Mouse (Mus musculus): ENCODE data around the gene Tmem209. TPM values are rescaled to one million over a fixed set of nuclear protein-coding genes. Genes with fewer than 3 reads are reported as not detected.

The Tmem209 gene
- total and polyA plus RNA-seq, 2 experiments from 2014 or later, result 25.0 to 35.3 TPM

DNA sequence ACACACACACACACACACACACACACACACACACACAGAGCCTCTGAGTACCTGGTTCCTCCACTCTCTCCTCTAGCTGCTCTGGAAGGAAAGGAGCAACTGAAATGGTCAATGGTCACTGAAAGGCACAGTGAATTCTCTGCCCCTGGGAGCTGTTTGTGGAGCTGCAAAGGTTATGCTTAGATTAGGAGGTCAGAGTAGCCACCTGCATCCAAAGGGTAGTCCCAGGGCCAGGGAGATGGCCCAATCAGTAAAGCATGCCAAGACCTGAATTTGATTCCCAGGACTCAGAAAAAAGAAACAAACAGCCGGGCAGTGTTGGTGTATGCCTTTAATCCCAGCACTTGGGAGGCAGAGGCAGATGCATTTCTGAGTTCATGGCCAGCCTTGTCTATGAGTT lies 41.5 kb downstream of the Tmem209 start:
- Histone ChIP-seq H3K9me3 (ENCODE audit: low read length) (no peaks in the 10 kb centered on the region), H3K36me3 (ENCODE audit: insufficient read depth, low read length) (no peaks in the 10 kb centered on the region), H3K4me3 (ENCODE audit: low read length) (no peak overlapping the region), H3K9ac (replicated peaks; ENCODE audit: low read length) (no peak overlapping the region), H3K4me2 (ENCODE audit: low read depth, low read length) (no peak overlapping the region), H3K4me1 (ENCODE audit: insufficient read depth, low read length) (peaks cover 12% of the 10 kb centered on the region), H3K27ac (no peak overlapping the region; the same call in 1 of the 2 replicates), H3K27me3 (ENCODE audit: insufficient read depth, low read length) (no peaks in the 10 kb centered on the region)
- no peak for TF ChIP-seq CTCF (IDR thresholded peaks at IDR 0.05; ENCODE audit: low read depth)
- WGBS, result 92% methylated on average over 1 of the region's 1 CpGs
- no peak for DNase-seq (ENCODE audit: low spot score)
- ATAC-seq, result no peak

DNA sequence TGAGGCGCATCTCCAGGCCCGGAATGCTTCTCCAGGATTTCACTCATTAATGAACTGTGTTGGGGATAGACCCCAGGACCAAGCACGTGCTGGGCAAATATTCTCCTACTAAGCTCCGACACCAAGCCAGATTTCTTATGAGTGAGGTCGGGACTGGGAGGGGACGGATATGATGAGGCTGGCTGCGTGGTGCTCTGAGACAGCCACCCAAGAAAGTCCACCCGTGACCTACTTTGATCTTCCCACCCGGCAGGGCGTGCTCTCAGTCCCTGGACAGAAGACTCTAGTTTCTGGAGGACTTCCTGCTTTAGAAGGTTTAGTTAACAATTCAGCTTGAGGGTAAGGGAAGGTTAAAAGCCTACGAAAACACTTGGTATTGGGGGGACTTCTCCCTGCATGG lies 44.0 kb downstream of the Tmem209 start:
- H3K4me2 ChIP-seq (ENCODE audit: low read depth, low read length), result no peak overlapping the region
- peaks cover 25% of the 10 kb centered on the region for H3K4me1 ChIP-seq (ENCODE audit: insufficient read depth, low read length)
- H3K9ac ChIP-seq (replicated peaks; ENCODE audit: low read length), result no peak overlapping the region
- WGBS, result 88% methylated on average over 11 of the region's 11 CpGs
- no peak for ATAC-seq
- no peak for TF ChIP-seq CTCF (IDR thresholded peaks at IDR 0.05; ENCODE audit: low read depth)
- H3K27ac ChIP-seq, result no peak overlapping the region
- no peak overlapping the region for H3K4me3 ChIP-seq (ENCODE audit: low read length)
- no peaks in the 10 kb centered on the region for H3K27me3 ChIP-seq (ENCODE audit: insufficient read depth, low read length)
- no peak for DNase-seq (ENCODE audit: low spot score)
- H3K9me3 ChIP-seq (ENCODE audit: low read length), result no peaks in the 10 kb centered on the region
- H3K36me3 ChIP-seq (ENCODE audit: insufficient read depth, low read length), result no peaks in the 10 kb centered on the region

DNA sequence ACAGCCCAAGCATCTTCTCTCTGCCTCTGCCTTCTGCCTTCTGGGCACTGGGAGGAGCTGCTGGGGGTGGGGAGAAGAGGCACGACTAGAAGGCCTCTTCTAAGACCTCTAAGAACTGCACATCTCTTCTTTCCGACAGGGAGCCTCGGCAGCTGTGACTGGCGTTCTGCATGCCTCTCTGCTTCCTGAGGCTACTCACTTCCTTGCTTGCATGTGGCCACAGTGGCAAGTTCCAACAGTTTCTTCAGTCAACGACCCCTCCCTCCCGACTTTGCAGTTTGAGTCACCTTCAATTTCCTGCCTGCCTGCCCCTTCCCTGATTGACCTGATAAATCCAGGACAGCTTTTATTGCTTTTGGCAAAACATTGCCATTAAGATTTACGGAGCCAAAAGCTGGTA lies 46.8 kb downstream of the Tmem209 start:
- Histone ChIP-seq H3K36me3 (ENCODE audit: insufficient read depth, low read length) (no peaks in the 10 kb centered on the region), H3K4me2 (ENCODE audit: low read depth, low read length) (no peak overlapping the region), H3K4me1 (ENCODE audit: insufficient read depth, low read length) (peaks cover 25% of the 10 kb centered on the region), H3K4me3 (ENCODE audit: low read length) (no peak overlapping the region), H3K27me3 (ENCODE audit: insufficient read depth, low read length) (no peaks in the 10 kb centered on the region), H3K27ac (peak overlapping the region; percentile 51; the same call in 1 of the 2 replicates), H3K9ac (replicated peaks; ENCODE audit: low read length) (no peak overlapping the region), H3K9me3 (ENCODE audit: low read length) (no peaks in the 10 kb centered on the region)
- DNase-seq (ENCODE audit: low spot score) (no peak), ATAC-seq (no peak)
- no peak; the same call in 1 of the 2 replicates for TF ChIP-seq CTCF (IDR thresholded peaks at IDR 0.05; ENCODE audit: low read depth)
- WGBS, result 35% methylated on average over 7 of the region's 7 CpGs

DNA sequence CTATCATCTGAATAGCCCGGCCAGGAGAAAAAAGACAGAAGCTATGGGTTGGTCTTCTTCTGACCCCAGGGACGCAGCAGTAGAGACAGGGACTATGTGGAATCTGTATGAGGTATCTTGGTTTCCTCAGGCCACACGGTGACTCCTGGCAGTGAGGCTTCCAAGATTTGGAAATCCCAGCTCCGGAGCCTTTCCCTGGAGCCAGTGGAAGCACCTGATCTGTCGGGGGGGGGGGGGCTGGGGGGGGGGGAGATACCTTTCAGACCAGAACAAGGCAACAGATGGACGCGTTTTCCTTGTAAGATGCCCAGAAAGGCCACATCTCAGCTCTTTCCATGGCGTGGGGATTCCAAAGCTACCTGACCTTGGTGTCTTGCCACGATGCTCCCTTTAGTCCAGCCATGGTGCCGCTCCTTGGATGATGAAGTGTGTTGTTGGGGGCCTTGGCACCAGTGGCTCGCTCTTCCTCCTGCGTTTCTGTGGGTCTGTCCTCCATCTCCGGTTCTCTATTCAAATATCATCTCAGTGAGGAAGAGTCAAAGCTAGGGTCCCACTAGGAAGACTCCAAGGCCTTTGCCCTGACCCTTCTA lies 47.7 kb downstream of the Tmem209 start:
- Histone ChIP-seq H3K4me1 (ENCODE audit: insufficient read depth, low read length) (peaks cover 25% of the 10 kb centered on the region), H3K36me3 (ENCODE audit: insufficient read depth, low read length) (no peaks in the 10 kb centered on the region), H3K4me2 (ENCODE audit: low read depth, low read length) (no peak overlapping the region), H3K9ac (replicated peaks; ENCODE audit: low read length) (no peak overlapping the region), H3K9me3 (ENCODE audit: low read length) (no peaks in the 10 kb centered on the region), H3K27ac (peak overlapping the region; percentile 96), H3K4me3 (ENCODE audit: low read length) (no peak overlapping the region), H3K27me3 (ENCODE audit: insufficient read depth, low read length) (no peaks in the 10 kb centered on the region)
- 95% methylated on average over 12 of the region's 13 CpGs for WGBS
- DNase-seq (ENCODE audit: low spot score) (no peak), ATAC-seq (no peak)
- TF ChIP-seq CTCF (IDR thresholded peaks at IDR 0.05; ENCODE audit: low read depth), result no peak

DNA sequence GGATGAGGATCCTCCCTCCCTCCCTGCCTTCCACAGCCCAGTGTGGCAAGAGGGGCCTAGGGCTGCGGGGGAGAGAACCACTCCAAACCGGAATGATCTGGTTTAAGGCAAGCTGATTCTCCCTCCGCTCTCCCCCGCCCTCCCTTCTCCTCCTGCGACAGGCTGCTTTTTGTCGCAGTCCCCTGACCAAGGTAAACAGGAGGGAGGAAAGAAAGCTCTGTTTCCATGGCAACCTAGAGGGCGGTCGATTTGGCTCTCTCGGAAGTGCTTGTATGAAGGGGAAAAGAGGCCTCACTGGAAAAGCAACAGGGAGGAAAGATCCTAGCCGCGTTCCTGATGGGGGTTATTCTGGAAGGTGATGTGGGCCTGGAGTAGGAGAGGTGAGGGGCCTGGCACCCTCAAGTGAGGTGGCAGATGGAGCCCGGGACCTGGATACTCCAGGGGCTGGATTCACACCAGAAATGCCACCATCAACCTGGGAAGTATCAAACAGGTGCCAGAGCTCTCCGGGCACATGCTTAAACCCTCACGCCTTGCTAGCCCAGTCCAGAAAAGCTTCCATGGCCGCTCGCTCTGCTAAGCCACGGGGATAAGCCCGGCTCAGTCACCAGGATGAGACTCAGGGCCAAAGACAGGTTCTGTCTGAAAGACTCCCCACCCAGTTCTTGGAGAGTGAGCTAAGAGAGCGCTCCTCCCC lies 48.7 kb downstream of the Tmem209 start:
- Histone ChIP-seq H3K9ac (replicated peaks; ENCODE audit: low read length) (peak overlapping the region; percentile 55), H3K4me1 (ENCODE audit: insufficient read depth, low read length) (peaks cover 25% of the 10 kb centered on the region), H3K9me3 (ENCODE audit: low read length) (no peaks in the 10 kb centered on the region), H3K4me2 (ENCODE audit: low read depth, low read length) (peak overlapping the region; percentile 58), H3K36me3 (ENCODE audit: insufficient read depth, low read length) (no peaks in the 10 kb centered on the region), H3K27ac (peak overlapping the region; percentile 96), H3K4me3 (ENCODE audit: low read length) (no peak overlapping the region), H3K27me3 (ENCODE audit: insufficient read depth, low read length) (no peaks in the 10 kb centered on the region)
- peak; percentile 96 for DNase-seq (ENCODE audit: low spot score)
- no peak for TF ChIP-seq CTCF (IDR thresholded peaks at IDR 0.05; ENCODE audit: low read depth)
- WGBS, result 14% methylated on average over 19 of the region's 19 CpGs
- peak; percentile 97 for ATAC-seq

DNA sequence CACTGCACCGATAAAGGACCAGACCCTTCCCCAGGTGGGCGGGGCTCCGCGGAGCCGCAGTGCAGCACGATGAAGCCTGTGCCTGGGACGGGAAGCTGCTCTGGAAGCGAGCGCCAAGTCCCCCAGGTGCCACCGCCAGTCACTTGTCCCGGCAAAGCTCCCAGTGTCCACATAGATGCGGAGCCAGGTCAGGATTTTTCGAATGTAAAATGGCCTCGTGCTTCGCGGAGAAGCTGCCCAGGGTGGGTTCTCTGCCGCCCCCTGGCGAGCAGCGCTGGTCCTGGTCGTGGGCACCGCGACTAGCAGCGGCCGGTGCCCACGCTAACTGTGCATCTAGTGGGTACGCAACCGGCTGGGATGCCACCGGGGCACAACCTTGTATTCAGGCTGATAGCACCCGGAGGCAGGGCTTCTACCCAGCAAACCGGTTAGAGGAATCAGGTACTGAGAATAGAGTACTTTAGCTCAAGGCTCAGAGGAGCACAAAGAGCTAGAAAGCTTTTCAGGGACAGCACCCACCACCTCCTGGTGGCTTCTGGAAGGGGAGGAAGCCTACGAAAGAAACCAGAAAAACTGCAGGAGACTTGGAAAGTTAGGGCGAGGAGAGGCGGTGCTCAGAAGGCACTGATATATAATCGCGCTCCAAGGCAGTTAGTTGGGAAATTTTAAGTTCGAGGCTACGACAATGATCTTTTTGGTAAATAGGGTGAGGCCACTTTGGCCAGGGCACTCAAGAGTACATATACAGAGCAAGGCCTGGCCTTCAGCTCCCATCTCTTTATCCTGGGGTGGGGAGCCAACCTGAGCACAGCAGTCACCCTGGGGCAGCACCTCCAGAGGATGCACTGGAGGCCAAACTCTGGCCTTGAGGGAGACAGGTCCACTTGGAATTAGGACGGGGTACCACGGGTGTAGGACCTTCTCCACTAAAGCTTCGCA lies 49.5 kb downstream of the Tmem209 start:
- Histone ChIP-seq H3K9ac (replicated peaks; ENCODE audit: low read length) (peak overlapping the region; percentile 55), H3K27ac (peak overlapping the region; percentile 96), H3K9me3 (ENCODE audit: low read length) (no peaks in the 10 kb centered on the region), H3K4me2 (ENCODE audit: low read depth, low read length) (peak overlapping the region; percentile 58), H3K36me3 (ENCODE audit: insufficient read depth, low read length) (peaks cover 3% of the 10 kb centered on the region; the same call in 1 of the 2 replicates), H3K27me3 (ENCODE audit: insufficient read depth, low read length) (no peaks in the 10 kb centered on the region), H3K4me3 (ENCODE audit: low read length) (peak overlapping the region; percentile 36), H3K4me1 (ENCODE audit: insufficient read depth, low read length) (peaks cover 25% of the 10 kb centered on the region)
- DNase-seq (ENCODE audit: low spot score), result peak; percentile 90
- TF ChIP-seq CTCF (IDR thresholded peaks at IDR 0.05; ENCODE audit: low read depth), result peak; percentile 85
- WGBS, result 6% methylated on average over 40 of the region's 40 CpGs
- peak; percentile 41 for ATAC-seq
